Mouse (Mus musculus) mouse trophoblast stem cell (cell line): ENCODE results near the gene Chrm3.
"Not testable (repeated sequence)": the region's sequence is repeated elsewhere in the genome, so short reads cannot be mapped to it uniquely, and the experiment has no call there.

ENCODE experiments used
- in situ Hi-C, 2 experiments: fragments of 300-500 bp; cut with MseI, MboI; formaldehyde crosslinking; loops; 2 replicates in 1 of 2; 3 replicates in 1 of 2; pipeline ENCODE4 v1.15.1; 2025

Gene Chrm3

GRCm38 (mm10) chr13:10360777-10361176 is at the start of gene Chrm3:
Gene Chrm3, minus strand, starts transcription at chr13:10360847.
- in situ Hi-C loops, result no loop called here

GRCm38 (mm10) chr13:10394364-10394763 is 33.7 kb upstream of the Chrm3 start:
- in situ Hi-C loops, result no loop called here

- in situ Hi-C loops, result not testable (repeated sequence)
Observed at GRCm38 (mm10) chr13:10375487-10375886, 14.8 kb upstream of the Chrm3 start.

GRCm38 (mm10) chr13:10360199-10360694 is 400 bp downstream of the Chrm3 start:
- in situ Hi-C loops, result no loop called here

GRCm38 (mm10) chr13:10359516-10360198 is 990 bp downstream of the Chrm3 start:
- in situ Hi-C loops, result no loop called here

GRCm38 (mm10) chr13:10355796-10356195 is 4.9 kb downstream of the Chrm3 start:
- in situ Hi-C loops, result no loop called here

- in situ Hi-C loops, result no loop called here
Observed at GRCm38 (mm10) chr13:10354885-10355575, 5.6 kb downstream of the Chrm3 start.

- in situ Hi-C loops, result no loop called here
Observed at GRCm38 (mm10) chr13:10352141-10352540, 8.5 kb downstream of the Chrm3 start.

GRCm38 (mm10) chr13:10344362-10344761 is 16.3 kb downstream of the Chrm3 start:
- in situ Hi-C loops, result loop anchor here (10.0 to 25.0 kb wide), 2 partner anchors 457 to 470 kb away; no protein-coding TSS in a partner anchor

GRCm38 (mm10) chr13:10335558-10335957 is 25.1 kb downstream of the Chrm3 start:
- in situ Hi-C loops, result loop anchor here in 1 of 2 experiments (25.0 kb wide), 1 partner anchor 448 kb away; no protein-coding TSS in a partner anchor

GRCm38 (mm10) chr13:10332762-10333161 is 27.9 kb downstream of the Chrm3 start:
- in situ Hi-C loops, result loop anchor here in 1 of 2 experiments (25.0 kb wide), 1 partner anchor 445 kb away; no protein-coding TSS in a partner anchor

- in situ Hi-C loops, result no loop called here
Observed at GRCm38 (mm10) chr13:10309811-10310210, 50.8 kb downstream of the Chrm3 start.

GRCm38 (mm10) chr13:10295160-10295559 is 65.5 kb downstream of the Chrm3 start:
- in situ Hi-C loops, result no loop called here

- in situ Hi-C loops, result no loop called here
Observed at GRCm38 (mm10) chr13:10284331-10284730, 76.3 kb downstream of the Chrm3 start.

GRCm38 (mm10) chr13:10274907-10275306 is 85.7 kb downstream of the Chrm3 start:
- in situ Hi-C loops, result no loop called here

GRCm38 (mm10) chr13:10263784-10264183 is 96.9 kb downstream of the Chrm3 start:
- in situ Hi-C loops, result no loop called here

GRCm38 (mm10) chr13:10253049-10253448 is 107.6 kb downstream of the Chrm3 start:
- in situ Hi-C loops, result no loop called here

- in situ Hi-C loops, result no loop called here
Observed at GRCm38 (mm10) chr13:10251499-10252179, 109.0 kb downstream of the Chrm3 start.

GRCm38 (mm10) chr13:10244243-10244998 is 116.2 kb downstream of the Chrm3 start:
- in situ Hi-C loops, result no loop called here

GRCm38 (mm10) chr13:10240238-10240637 is 120.4 kb downstream of the Chrm3 start:
- in situ Hi-C loops, result no loop called here

GRCm38 (mm10) chr13:10239825-10240224 is 120.8 kb downstream of the Chrm3 start:
- in situ Hi-C loops, result no loop called here
